Mouse (Mus musculus) urinary bladder, postnatal 36 days (tissue): Measurements from ENCODE around the gene Jhy.

Experiments
- DNase-seq, 2 experiments: peaks; one replicate each; pipeline ENCODE4 v3.0.0; 2022; ENCODE audit warnings: low spot score in 2 of 2, mixed read lengths in 1 of 2

The Jhy gene

DNA sequence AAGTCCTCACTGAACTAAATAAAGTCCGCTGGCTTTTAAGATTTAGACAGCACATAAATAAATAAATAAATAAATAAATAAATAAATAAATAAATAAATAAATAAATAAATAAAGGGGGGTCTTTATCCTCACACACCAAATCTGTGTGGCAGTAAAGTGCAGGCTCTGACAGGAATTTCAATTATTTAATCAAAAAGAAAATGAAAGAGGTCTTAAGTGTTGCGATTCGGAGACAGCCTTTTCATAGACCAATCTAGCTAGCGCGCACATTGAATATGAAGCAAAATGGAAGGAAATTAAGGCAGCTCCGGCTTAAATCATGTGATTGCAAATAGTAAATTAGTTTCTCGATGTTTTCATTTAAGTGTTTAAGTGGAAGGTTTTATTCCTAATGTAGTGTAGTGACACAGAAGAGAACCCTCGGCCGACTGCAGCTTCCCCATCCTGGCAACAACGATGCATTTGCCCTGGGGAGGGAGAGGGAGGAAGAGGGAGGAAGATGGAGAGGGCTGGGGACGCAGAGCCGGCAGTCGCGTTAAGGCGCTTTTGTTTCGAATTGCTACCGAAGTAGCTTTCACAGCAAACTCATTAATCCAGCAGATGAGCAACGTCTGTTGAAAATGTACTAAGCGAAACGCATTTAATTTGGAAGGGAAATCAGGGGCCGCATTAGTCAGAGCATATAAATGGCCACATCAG, 105.3 kb downstream of the Jhy start:
- DNase-seq, result no peak

DNA sequence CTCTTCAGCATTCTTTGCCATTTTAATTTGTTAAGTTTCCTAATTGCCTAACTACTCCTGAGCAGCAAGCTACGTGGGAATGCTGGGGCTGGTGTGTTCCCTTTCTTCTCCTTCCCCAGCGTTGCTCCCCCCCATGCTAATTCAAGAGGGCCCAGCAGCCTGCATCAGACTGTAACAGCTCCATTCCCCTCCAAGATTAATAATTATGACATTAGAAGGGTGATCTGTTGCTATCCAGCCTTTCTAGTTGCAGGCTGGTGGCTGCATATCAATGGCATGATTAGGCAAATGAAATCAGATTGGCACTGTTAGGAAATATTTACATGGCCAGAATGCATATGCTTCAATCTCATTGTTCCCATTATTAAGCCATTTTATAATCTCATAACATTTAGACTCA, 112.4 kb downstream of the Jhy start:
- no peak for DNase-seq
